In the genomic region with DNA sequence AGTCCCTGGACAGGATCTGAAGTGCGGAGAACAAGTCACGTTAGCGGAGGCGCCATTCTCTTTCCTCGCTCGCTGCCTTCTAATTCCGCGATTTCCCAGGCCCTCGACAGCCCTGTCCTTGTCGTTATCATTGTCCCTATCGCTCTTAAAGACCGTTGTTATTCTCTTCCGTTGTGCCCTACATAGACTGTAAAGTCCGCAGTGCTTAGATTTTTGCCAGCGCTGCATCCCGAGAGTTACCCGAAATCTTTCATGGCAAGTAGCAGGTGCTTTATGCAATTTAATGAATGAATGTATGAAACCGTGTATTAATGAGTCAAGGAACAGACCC, we compare ENCODE assay signal across 8 mouse cellular contexts. TPM values are rescaled to one million over a fixed set of nuclear protein-coding genes. Genes with fewer than 3 reads are reported as not detected.
DNase-seq lines count a peak whose midpoint lies in the region; ATAC-seq and TF ChIP-seq lines count a peak whose summit lies in the region.

No protein-coding gene starts in this region.

- DNase-seq in left cerebral cortex, adult 2 months (ENCODE audit: extremely low spot score in 1 of 2, low spot score in 2 of 2): no peak
- DNase-seq in left cerebral cortex, postnatal 25 days (ENCODE audit: low spot score in 2 of 2): no peak
- DNase-seq in embryonic facial prominence, embryonic 14.5 days (ENCODE audit: low spot score): no peak
- DNase-seq in limb, embryonic 11.5 days (ENCODE audit: low spot score): no peak
- DNase-seq in spleen, postnatal 36 days (ENCODE audit: low spot score in 2 of 2): no peak
- no peak for DNase-seq in layer of hippocampus, postnatal 14 days (ENCODE audit: low spot score in 2 of 2)
- no peak for DNase-seq in Muller cell, postnatal 12 days (ENCODE audit: inconsistent ontology term)

- peak overlapping the region; percentile 88 for H3K9ac ChIP-seq in embryonic facial prominence, embryonic 14.5 days (ENCODE audit: low read depth, low read length)
- H3K9ac ChIP-seq in limb, embryonic 11.5 days (ENCODE audit: low read length): peak overlapping the region; percentile 57
- peak overlapping the region; percentile 57; the same call in 1 of the 2 replicates for H3K9ac ChIP-seq in neural tube, embryonic 14.5 days (replicated peaks; ENCODE audit: low read depth, low read length)

- WGBS in embryonic facial prominence, embryonic 14.5 days: under 1% methylated on average over 18 of the region's 18 CpGs
- WGBS in limb, embryonic 11.5 days: under 1% methylated on average over 18 of the region's 18 CpGs
- under 1% methylated on average over 18 of the region's 18 CpGs for WGBS in neural tube, embryonic 14.5 days

- peak overlapping the region; percentile 92 for H3K4me2 ChIP-seq in embryonic facial prominence, embryonic 14.5 days (ENCODE audit: low read depth, low read length)
- H3K4me2 ChIP-seq in limb, embryonic 11.5 days (ENCODE audit: low read depth, severe bottlenecking): peak overlapping the region; percentile 95
- peak overlapping the region; percentile 59 for H3K4me2 ChIP-seq in neural tube, embryonic 14.5 days (ENCODE audit: low read depth, low read length)

- no peaks in the 10 kb centered on the region for H3K27me3 ChIP-seq in embryonic facial prominence, embryonic 14.5 days (replicated peaks; ENCODE audit: control insufficient read depth, insufficient read depth, low read length)
- no peaks in the 10 kb centered on the region for H3K27me3 ChIP-seq in limb, embryonic 11.5 days (ENCODE audit: control insufficient read depth, insufficient read depth, low read length)
- no peaks in the 10 kb centered on the region for H3K27me3 ChIP-seq in neural tube, embryonic 14.5 days (ENCODE audit: control insufficient read depth, insufficient read depth, low read length)

- peaks cover 23% of the 10 kb centered on the region for H3K36me3 ChIP-seq in embryonic facial prominence, embryonic 14.5 days (ENCODE audit: control insufficient read depth, insufficient read depth, low read length)
- peaks cover 10% of the 10 kb centered on the region; the same call in 1 of the 2 replicates for H3K36me3 ChIP-seq in limb, embryonic 11.5 days (ENCODE audit: control insufficient read depth, insufficient read depth, low read length)
- peaks cover 12% of the 10 kb centered on the region for H3K36me3 ChIP-seq in neural tube, embryonic 14.5 days (ENCODE audit: control insufficient read depth, insufficient read depth, low read length)

- H3K27ac ChIP-seq in left cerebral cortex, adult 2 months: peak overlapping the region; percentile 91
- peak overlapping the region; percentile 79 for H3K27ac ChIP-seq in embryonic facial prominence, embryonic 14.5 days (replicated peaks; ENCODE audit: low read depth, low read length)
- no peak overlapping the region for H3K27ac ChIP-seq in limb, embryonic 11.5 days (replicated peaks; ENCODE audit: low read depth, low read length)
- H3K27ac ChIP-seq in neural tube, embryonic 14.5 days (ENCODE audit: low read depth, low read length): peak overlapping the region; percentile 74

- peak overlapping the region; percentile 89 for H3K4me3 ChIP-seq in left cerebral cortex, adult 2 months
- H3K4me3 ChIP-seq in embryonic facial prominence, embryonic 14.5 days (ENCODE audit: low read depth, low read length): peak overlapping the region; percentile 92
- H3K4me3 ChIP-seq in limb, embryonic 11.5 days (ENCODE audit: low read depth, low read length): peak overlapping the region; percentile 93
- H3K4me3 ChIP-seq in neural tube, embryonic 14.5 days (ENCODE audit: low read depth, low read length): peak overlapping the region; percentile 88

- no peaks in the 10 kb centered on the region for H3K4me1 ChIP-seq in embryonic facial prominence, embryonic 14.5 days (ENCODE audit: control insufficient read depth, insufficient read depth, low read length)
- H3K4me1 ChIP-seq in limb, embryonic 11.5 days (ENCODE audit: control insufficient read depth, insufficient read depth, low read length): peaks cover 8% of the 10 kb centered on the region
- peaks cover 15% of the 10 kb centered on the region for H3K4me1 ChIP-seq in neural tube, embryonic 14.5 days (ENCODE audit: control insufficient read depth, insufficient read depth, low read length)

- no peaks in the 10 kb centered on the region for H3K9me3 ChIP-seq in embryonic facial prominence, embryonic 14.5 days (ENCODE audit: control insufficient read depth, low read length)
- H3K9me3 ChIP-seq in limb, embryonic 11.5 days (ENCODE audit: control insufficient read depth, low read length): no peaks in the 10 kb centered on the region
- H3K9me3 ChIP-seq in neural tube, embryonic 14.5 days (ENCODE audit: control insufficient read depth, low read length): no peaks in the 10 kb centered on the region

- TF ChIP-seq CTCF in left cerebral cortex, adult 2 months (IDR thresholded peaks at IDR 0.05): no peak; the same call in 1 of the 2 replicates

- intact Hi-C loops in left cerebral cortex, adult 2 months (cut with DNase I): loop anchor here (2.0 kb wide), 1 partner anchor 48 kb away; a partner anchor contains a TSS
- intact Hi-C loops in left cerebral cortex, postnatal 25 days (cut with DNase I): no loop called here

- ATAC-seq in embryonic facial prominence, embryonic 14.5 days (ENCODE audit: low read depth): peak; percentile 26
- ATAC-seq in limb, embryonic 11.5 days (ENCODE audit: insufficient number of reproducible peaks, low FRiP score, low TSS enrichment, low read depth): no peak
- peak; percentile 36; the same call in 1 of the 2 replicates for ATAC-seq in neural tube, embryonic 14.5 days (ENCODE audit: low read depth)

RNA-seq across cellular contexts. Expression of a gene that starts 0.4 kb away (rescaled TPM):
- 100 to 1,000 TPM; 701 to 719 TPM for total RNA-seq in left cerebral cortex, adult 2 months (2021)
- 100 to 1,000 TPM; 793 to 810 TPM for total RNA-seq in left cerebral cortex, postnatal 25 days (2021)
- polyA plus RNA-seq in embryonic facial prominence, embryonic 14.5 days (2014; fragmentation: Nextera tagmentation; extraction: Ambion mirVana): 833 and 912 TPM in 2 replicates
- polyA plus RNA-seq in limb, embryonic 11.5 days (2014; fragmentation: Nextera tagmentation; extraction: Ambion mirVana): 712 and 734 TPM in 2 replicates
- polyA plus RNA-seq in neural tube, embryonic 14.5 days (2014; fragmentation: Nextera tagmentation; extraction: Ambion mirVana): 1,051 and 1,284 TPM in 2 replicates
- 100 to 1,000 TPM; 865 to 866 TPM for total RNA-seq in layer of hippocampus, postnatal 14 days (2021)

RNA-seq across cellular contexts. Expression of a gene that starts 8.2 kb away (rescaled TPM):
- total RNA-seq in left cerebral cortex, adult 2 months (2021): 10 to 100 TPM; 21.4 to 24.5 TPM
- total RNA-seq in left cerebral cortex, postnatal 25 days (2021): 10 to 100 TPM; 27.0 to 29.0 TPM
- polyA plus RNA-seq in embryonic facial prominence, embryonic 14.5 days (2014; fragmentation: Nextera tagmentation; extraction: Ambion mirVana): 48.5 and 51.3 TPM in 2 replicates
- polyA plus RNA-seq in limb, embryonic 11.5 days (2014; fragmentation: Nextera tagmentation; extraction: Ambion mirVana): 59.8 and 64.4 TPM in 2 replicates
- 54.5 and 59.2 TPM in 2 replicates for polyA plus RNA-seq in neural tube, embryonic 14.5 days (2014; fragmentation: Nextera tagmentation; extraction: Ambion mirVana)
- total RNA-seq in layer of hippocampus, postnatal 14 days (2021): 10 to 100 TPM; 28.8 to 31.4 TPM

RNA-seq across cellular contexts. Expression of a gene that starts 8.2 kb away (rescaled TPM):
- 10 to 100 TPM; 20.6 to 20.9 TPM for total RNA-seq in left cerebral cortex, adult 2 months (2021)
- 10 to 100 TPM; 19.9 to 20.9 TPM for total RNA-seq in left cerebral cortex, postnatal 25 days (2021)
- polyA plus RNA-seq in embryonic facial prominence, embryonic 14.5 days (2014; fragmentation: Nextera tagmentation; extraction: Ambion mirVana): 26.5 and 26.7 TPM in 2 replicates
- 42.5 and 46.7 TPM in 2 replicates for polyA plus RNA-seq in limb, embryonic 11.5 days (2014; fragmentation: Nextera tagmentation; extraction: Ambion mirVana)
- polyA plus RNA-seq in neural tube, embryonic 14.5 days (2014; fragmentation: Nextera tagmentation; extraction: Ambion mirVana): 45.4 and 53.5 TPM in 2 replicates
- 10 to 100 TPM; 22.3 to 22.6 TPM for total RNA-seq in layer of hippocampus, postnatal 14 days (2021)

RNA-seq across cellular contexts. Expression of a gene that starts 22.2 kb away (rescaled TPM):
- 10 to 100 TPM; 68.0 to 74.5 TPM for total RNA-seq in left cerebral cortex, adult 2 months (2021)
- total RNA-seq in left cerebral cortex, postnatal 25 days (2021): 10 to 100 TPM; 71.0 to 77.6 TPM
- polyA plus RNA-seq in embryonic facial prominence, embryonic 14.5 days (2014; fragmentation: Nextera tagmentation; extraction: Ambion mirVana): 203 and 230 TPM in 2 replicates
- polyA plus RNA-seq in limb, embryonic 11.5 days (2014; fragmentation: Nextera tagmentation; extraction: Ambion mirVana): 417 and 433 TPM in 2 replicates
- polyA plus RNA-seq in neural tube, embryonic 14.5 days (2014; fragmentation: Nextera tagmentation; extraction: Ambion mirVana): 123 and 140 TPM in 2 replicates
- total RNA-seq in layer of hippocampus, postnatal 14 days (2021): 10 to 100 TPM; 82.0 to 88.2 TPM

RNA-seq across cellular contexts. Expression of a gene that starts 48.4 kb away (rescaled TPM):
- 100 to 1,000 TPM; 608 to 642 TPM for total RNA-seq in left cerebral cortex, adult 2 months (2021)
- total RNA-seq in left cerebral cortex, postnatal 25 days (2021): 100 to 1,000 TPM; 713 to 752 TPM
- 1,629 and 1,828 TPM in 2 replicates for polyA plus RNA-seq in embryonic facial prominence, embryonic 14.5 days (2014; fragmentation: Nextera tagmentation; extraction: Ambion mirVana)
- polyA plus RNA-seq in limb, embryonic 11.5 days (2014; fragmentation: Nextera tagmentation; extraction: Ambion mirVana): 1,968 and 2,035 TPM in 2 replicates
- polyA plus RNA-seq in neural tube, embryonic 14.5 days (2014; fragmentation: Nextera tagmentation; extraction: Ambion mirVana): 1,143 and 1,163 TPM in 2 replicates
- total RNA-seq in layer of hippocampus, postnatal 14 days (2021): 100 to 1,000 TPM; 770 to 901 TPM
